Mouse (Mus musculus): ENCODE results near the gene Tnni1.
A peak's percentile ranks its signal among the peaks of the same experiment; 100 is the strongest.

GRCm38 (mm10) chr1:135828918-135829317, 49.7 kb downstream of the Tnni1 start:
- TF ChIP-seq CTCF (IDR thresholded peaks at IDR 0.05; ENCODE audit: insufficient read depth, low read length) (peak; percentile 47), POLR2A (IDR thresholded peaks at IDR 0.05; ENCODE audit: borderline replicate concordance, extremely low read depth, low read depth, low read length) (no peak)

All from lung, adult 2 months (tissue).